Mouse (Mus musculus): ENCODE data around the gene AI413582. TPM values are rescaled to one million over a fixed set of nuclear protein-coding genes. Genes with fewer than 3 reads are reported as not detected.

The AI413582 gene
- total RNA-seq, 1 experiment from 2014 or later = 14.5 TPM

DNA sequence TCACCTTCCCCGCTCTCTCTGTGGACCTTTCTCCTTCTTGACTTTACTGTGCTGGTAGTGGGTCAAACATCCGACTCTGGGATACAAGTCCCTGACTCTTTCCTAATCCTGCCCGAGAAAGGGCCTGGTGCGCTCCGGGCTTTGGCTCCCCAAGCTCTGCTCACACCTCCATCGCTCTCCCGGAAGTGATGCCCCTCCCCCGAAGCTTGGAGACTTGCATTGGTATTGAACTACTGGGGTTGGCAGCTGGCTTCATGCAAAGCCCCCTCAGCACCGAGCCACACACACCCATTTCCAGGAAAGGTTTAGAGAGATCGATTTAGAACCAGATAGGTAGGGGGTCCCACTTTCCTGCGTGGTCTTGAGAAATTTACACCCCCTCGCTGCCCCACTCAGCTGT is 19.6 kb downstream of the AI413582 start:
- ATAC-seq (replicated peaks in 1 of 2; ENCODE audit: insufficient read depth in 1 of 2, low FRiP score in 2 of 2, low TSS enrichment in 1 of 2, low read depth in 1 of 2, poor library complexity in 2 of 2, severe bottlenecking in 2 of 2) = no peak

DNA sequence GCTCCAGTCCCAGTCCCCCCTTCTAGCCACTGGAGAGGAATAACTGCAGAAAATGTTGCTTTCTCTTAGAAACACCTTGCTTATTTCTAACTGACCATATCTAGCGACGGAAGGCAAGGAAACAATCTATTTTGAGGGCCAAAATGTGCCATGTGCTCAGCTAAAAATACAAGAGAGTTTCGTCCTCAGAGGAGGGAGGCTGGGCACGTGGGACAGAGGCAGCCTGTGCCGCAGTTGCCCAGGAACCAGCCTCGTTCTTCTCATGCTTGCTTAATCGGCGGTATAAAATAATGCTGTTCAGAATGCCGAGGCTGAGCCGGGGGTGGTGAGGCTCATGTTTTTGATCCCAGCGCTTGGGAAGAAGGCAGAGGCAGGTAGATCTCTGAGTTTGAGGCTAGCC is 21.0 kb downstream of the AI413582 start:
- no peak for ATAC-seq (replicated peaks in 1 of 2; ENCODE audit: insufficient read depth in 1 of 2, low FRiP score in 2 of 2, low TSS enrichment in 1 of 2, low read depth in 1 of 2, poor library complexity in 2 of 2, severe bottlenecking in 2 of 2)

GRCm38 (mm10) chr17:27541984-27542383 is 23.6 kb downstream of the AI413582 start:
- no peak for ATAC-seq (replicated peaks in 1 of 2; ENCODE audit: insufficient read depth in 1 of 2, low FRiP score in 2 of 2, low TSS enrichment in 1 of 2, low read depth in 1 of 2, poor library complexity in 2 of 2, severe bottlenecking in 2 of 2)

- ATAC-seq (replicated peaks in 1 of 2; ENCODE audit: insufficient read depth in 1 of 2, low FRiP score in 2 of 2, low TSS enrichment in 1 of 2, low read depth in 1 of 2, poor library complexity in 2 of 2, severe bottlenecking in 2 of 2) = no peak
Measured at GRCm38 (mm10) chr17:27541261-27541660, 24.3 kb downstream of the AI413582 start.

GRCm38 (mm10) chr17:27534718-27535117 is 30.8 kb downstream of the AI413582 start:
- ATAC-seq (replicated peaks in 1 of 2; ENCODE audit: insufficient read depth in 1 of 2, low FRiP score in 2 of 2, low TSS enrichment in 1 of 2, low read depth in 1 of 2, poor library complexity in 2 of 2, severe bottlenecking in 2 of 2) = peak; percentile 95 to 97

- ATAC-seq (replicated peaks in 1 of 2; ENCODE audit: insufficient read depth in 1 of 2, low FRiP score in 2 of 2, low TSS enrichment in 1 of 2, low read depth in 1 of 2, poor library complexity in 2 of 2, severe bottlenecking in 2 of 2) = no peak
Measured at GRCm38 (mm10) chr17:27533354-27533753, 32.2 kb downstream of the AI413582 start.

GRCm38 (mm10) chr17:27532095-27532494 is 33.5 kb downstream of the AI413582 start:
- ATAC-seq (replicated peaks in 1 of 2; ENCODE audit: insufficient read depth in 1 of 2, low FRiP score in 2 of 2, low TSS enrichment in 1 of 2, low read depth in 1 of 2, poor library complexity in 2 of 2, severe bottlenecking in 2 of 2) = no peak

GRCm38 (mm10) chr17:27528767-27529166 is 36.8 kb downstream of the AI413582 start:
- no peak; a peak in 1 of 4 replicates for ATAC-seq (replicated peaks in 1 of 2; ENCODE audit: insufficient read depth in 1 of 2, low FRiP score in 2 of 2, low TSS enrichment in 1 of 2, low read depth in 1 of 2, poor library complexity in 2 of 2, severe bottlenecking in 2 of 2)

DNA sequence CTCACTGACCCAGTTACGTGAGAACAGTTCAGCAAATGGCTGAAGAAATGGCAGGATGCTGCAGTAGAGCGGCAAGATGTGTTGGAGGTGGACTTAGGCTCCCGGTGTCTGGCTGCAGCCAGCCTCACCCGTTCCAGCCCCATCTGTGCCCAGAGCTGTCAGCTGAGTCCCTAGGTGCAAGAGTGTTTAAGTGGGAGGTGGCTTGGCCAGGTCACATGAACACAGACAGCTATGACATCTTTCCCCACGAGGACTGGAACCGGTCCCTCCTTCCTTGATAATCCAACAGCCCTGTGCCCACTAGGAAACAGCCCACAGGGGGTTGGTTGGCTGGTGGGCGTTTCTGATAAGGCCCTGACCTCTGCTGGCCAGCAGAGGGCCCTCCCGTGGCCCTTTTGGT is 37.5 kb downstream of the AI413582 start:
- no peak; a peak in 1 of 4 replicates for ATAC-seq (replicated peaks in 1 of 2; ENCODE audit: insufficient read depth in 1 of 2, low FRiP score in 2 of 2, low TSS enrichment in 1 of 2, low read depth in 1 of 2, poor library complexity in 2 of 2, severe bottlenecking in 2 of 2)

GRCm38 (mm10) chr17:27527188-27527587 is 38.4 kb downstream of the AI413582 start:
- ATAC-seq (replicated peaks in 1 of 2; ENCODE audit: insufficient read depth in 1 of 2, low FRiP score in 2 of 2, low TSS enrichment in 1 of 2, low read depth in 1 of 2, poor library complexity in 2 of 2, severe bottlenecking in 2 of 2) = peak; percentile 49 to 52; a peak in 3 of 4 replicates

DNA sequence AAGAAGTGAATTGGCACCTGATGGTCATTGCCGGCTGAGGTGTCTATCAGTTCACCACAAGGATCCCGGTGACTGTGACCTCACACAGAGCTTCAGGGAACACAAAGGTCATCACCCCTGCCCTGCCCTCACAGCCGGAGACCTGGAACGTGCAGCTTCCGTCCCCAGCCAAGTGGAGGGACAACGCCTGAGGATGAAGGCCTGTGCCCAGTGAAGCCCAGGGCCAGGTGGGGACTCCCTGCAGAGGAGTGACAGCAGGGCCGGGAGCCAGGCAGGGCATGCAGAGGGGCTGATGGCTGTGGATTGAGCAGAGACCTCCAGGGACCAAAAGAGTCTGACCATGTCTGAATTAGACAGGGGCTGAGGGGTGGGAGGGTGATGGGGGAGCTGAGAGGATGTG is 42.4 kb downstream of the AI413582 start:
- ATAC-seq (replicated peaks in 1 of 2; ENCODE audit: insufficient read depth in 1 of 2, low FRiP score in 2 of 2, low TSS enrichment in 1 of 2, low read depth in 1 of 2, poor library complexity in 2 of 2, severe bottlenecking in 2 of 2) = no peak

DNA sequence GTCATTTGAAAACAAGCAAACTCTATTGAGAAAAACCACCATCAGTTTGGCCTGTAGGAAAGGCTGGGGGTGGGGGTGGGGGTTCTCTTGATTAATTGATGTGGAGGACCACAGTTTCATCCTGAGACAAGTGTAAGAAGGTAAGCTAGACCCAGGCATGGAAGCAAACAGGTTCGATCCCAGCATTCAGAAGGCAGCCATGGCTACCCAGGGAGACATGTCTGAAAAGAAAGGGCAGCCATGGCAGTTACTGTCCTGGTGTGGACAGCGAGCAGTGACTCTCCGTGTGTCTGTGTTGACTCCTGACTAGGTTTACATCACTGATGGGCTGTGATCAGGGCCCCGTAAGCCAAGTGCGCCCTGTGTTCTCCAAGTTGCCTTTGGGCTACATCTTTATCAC is 44.3 kb downstream of the AI413582 start, which contains the start of gene Grm4:
Gene Grm4 (minus strand): TSS at position 101 of the 400 bp plus-strand sequence.
- no peak for ATAC-seq (replicated peaks in 1 of 2; ENCODE audit: insufficient read depth in 1 of 2, low FRiP score in 2 of 2, low TSS enrichment in 1 of 2, low read depth in 1 of 2, poor library complexity in 2 of 2, severe bottlenecking in 2 of 2)

DNA sequence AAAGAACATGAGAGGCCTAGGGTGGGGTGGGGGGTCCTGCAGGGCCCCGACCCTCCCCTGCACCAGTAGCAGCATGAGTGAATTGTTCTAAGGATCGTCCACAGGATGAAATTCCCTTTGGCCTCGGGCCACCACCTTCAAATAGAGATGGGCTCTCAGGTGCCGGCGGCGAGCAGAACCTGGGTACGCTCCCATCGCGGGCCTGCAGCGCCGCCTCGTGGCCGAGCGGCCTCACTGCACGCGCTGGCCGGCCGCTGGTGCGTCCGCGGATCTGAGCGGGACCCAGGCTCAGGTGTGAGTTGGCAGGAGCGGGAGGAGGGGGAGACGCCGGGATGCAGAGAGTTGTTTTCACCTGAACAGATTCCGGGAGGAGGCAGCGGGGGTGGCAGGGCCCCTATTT is 45.0 kb downstream of the AI413582 start:
- ATAC-seq (replicated peaks in 1 of 2; ENCODE audit: insufficient read depth in 1 of 2, low FRiP score in 2 of 2, low TSS enrichment in 1 of 2, low read depth in 1 of 2, poor library complexity in 2 of 2, severe bottlenecking in 2 of 2) = peak; percentile 49 to 52; a peak in 1 of 4 replicates

GRCm38 (mm10) chr17:27518700-27519595 is 46.6 kb downstream of the AI413582 start:
- ATAC-seq (replicated peaks in 1 of 2; ENCODE audit: insufficient read depth in 1 of 2, low FRiP score in 2 of 2, low TSS enrichment in 1 of 2, low read depth in 1 of 2, poor library complexity in 2 of 2, severe bottlenecking in 2 of 2) = no peak

DNA sequence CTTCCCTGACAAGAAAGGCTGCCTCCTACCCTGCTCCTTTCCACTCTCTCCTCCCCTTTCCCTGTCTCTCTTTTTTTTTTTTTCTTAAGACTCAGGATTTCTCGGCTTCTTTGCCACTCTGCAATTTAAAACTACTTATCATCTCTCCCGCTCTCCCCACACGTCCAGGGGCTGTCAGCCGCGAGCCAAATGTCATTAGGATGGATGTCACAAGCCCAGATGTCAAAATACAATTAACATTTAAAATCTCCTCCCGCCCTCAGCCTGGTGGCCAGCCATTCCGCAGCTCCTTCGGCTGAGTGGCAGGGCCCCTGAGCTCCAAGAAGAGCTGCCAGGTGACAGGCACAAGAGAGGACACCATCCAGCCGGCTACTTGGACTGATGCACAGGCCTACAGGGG is 47.3 kb downstream of the AI413582 start:
- ATAC-seq (replicated peaks in 1 of 2; ENCODE audit: insufficient read depth in 1 of 2, low FRiP score in 2 of 2, low TSS enrichment in 1 of 2, low read depth in 1 of 2, poor library complexity in 2 of 2, severe bottlenecking in 2 of 2) = no peak

DNA sequence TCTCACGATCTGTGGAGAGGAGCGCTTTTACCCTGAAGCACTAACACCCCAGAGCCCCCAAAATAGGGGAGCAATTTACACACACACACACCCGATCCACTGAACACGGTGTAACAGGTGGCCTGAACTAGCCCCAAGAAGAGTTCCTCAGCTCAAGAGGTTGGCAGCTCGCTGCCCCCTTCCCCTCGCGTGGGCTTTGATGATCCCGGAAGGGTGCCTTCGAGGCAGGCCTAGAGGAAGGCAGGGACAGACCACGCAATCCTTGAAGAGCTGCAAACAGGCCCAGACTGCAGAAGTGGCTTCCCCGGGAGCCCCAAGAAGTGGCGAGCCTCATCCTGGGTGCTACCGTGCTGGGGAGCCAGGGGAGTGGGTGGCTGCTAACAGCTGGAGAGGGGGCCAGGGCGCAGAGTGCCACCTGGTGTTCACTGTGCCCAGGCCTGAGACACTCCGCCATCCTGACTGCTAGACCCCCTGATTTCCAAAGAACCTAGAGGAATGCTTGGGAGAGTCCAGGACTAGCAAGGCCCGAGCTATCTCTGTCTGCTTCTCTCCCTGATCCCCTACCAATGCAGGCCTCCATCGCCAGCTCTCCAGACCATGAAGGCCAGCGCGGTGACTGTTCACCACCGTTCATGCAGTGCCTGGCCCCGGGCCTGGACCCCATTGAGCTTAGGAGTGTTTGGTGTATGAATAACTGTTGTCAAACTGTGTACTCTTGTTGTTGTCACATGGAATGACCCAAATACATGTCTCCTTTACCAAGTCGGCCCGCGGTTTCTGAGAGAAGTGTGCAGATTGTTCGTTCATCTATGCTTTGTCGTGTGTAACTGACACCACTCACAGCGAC is 51.4 kb downstream of the AI413582 start:
- no peak for ATAC-seq (replicated peaks in 1 of 2; ENCODE audit: insufficient read depth in 1 of 2, low FRiP score in 2 of 2, low TSS enrichment in 1 of 2, low read depth in 1 of 2, poor library complexity in 2 of 2, severe bottlenecking in 2 of 2)
